8 mouse cellular contexts compared by ENCODE assay signal in genomic region chr5:122372878-122373277, GRCm38 (mm10). TPM values are rescaled to one million over a fixed set of nuclear protein-coding genes. Genes with fewer than 3 reads are reported as not detected.
DNase-seq lines count a peak whose midpoint lies in the region; ATAC-seq and TF ChIP-seq lines count a peak whose summit lies in the region.

No protein-coding gene starts in this region.

- H3K4me1 ChIP-seq in heart, embryonic 11.5 days (ENCODE audit: control insufficient read depth, insufficient read depth, low read length), result peaks cover 8% of the 10 kb centered on the region; the same call in 1 of the 2 replicates
- peaks cover 5 to 8% of the 10 kb centered on the region in 2 experiments; a peak in 3 of 4 replicates for H3K4me1 ChIP-seq in ES-E14 (ENCODE audit: control insufficient read depth in 2 of 2, insufficient read depth in 2 of 2, low read length in 2 of 2, poor library complexity in 1 of 2)
- H3K4me1 ChIP-seq in forebrain, embryonic 16.5 days (replicated peaks; ENCODE audit: control insufficient read depth, insufficient read depth, low read length), result peaks cover 23% of the 10 kb centered on the region
- H3K4me1 ChIP-seq in liver, embryonic 16.5 days (ENCODE audit: control insufficient read depth, low read depth, low read length), result peaks cover 22% of the 10 kb centered on the region

- no peaks in the 10 kb centered on the region for H3K27me3 ChIP-seq in heart, embryonic 11.5 days (ENCODE audit: control insufficient read depth, insufficient read depth, low read length)
- no peaks in the 10 kb centered on the region for H3K27me3 ChIP-seq in forebrain, embryonic 16.5 days (replicated peaks; ENCODE audit: control insufficient read depth, insufficient read depth, low read length)
- H3K27me3 ChIP-seq in liver, embryonic 16.5 days (ENCODE audit: control insufficient read depth, insufficient read depth, low read depth, low read length), result no peaks in the 10 kb centered on the region

- ATAC-seq in heart, embryonic 11.5 days (replicated peaks; ENCODE audit: insufficient number of reproducible peaks, low FRiP score, low TSS enrichment), result no peak
- ATAC-seq in forebrain, embryonic 16.5 days, result no peak
- ATAC-seq in liver, embryonic 16.5 days (ENCODE audit: low read depth), result no peak

- H3K4me3 ChIP-seq in heart, embryonic 11.5 days (ENCODE audit: low read depth, low read length), result peak overlapping the region; percentile 71
- peak overlapping the region; percentile 78 to 82 for H3K4me3 ChIP-seq in ES-E14 (ENCODE audit: insufficient read depth in 1 of 2, low read depth in 1 of 2, low read length in 2 of 2, poor library complexity in 1 of 2, severe bottlenecking in 1 of 2)
- H3K4me3 ChIP-seq in forebrain, embryonic 16.5 days (replicated peaks; ENCODE audit: low read length), result peak overlapping the region; percentile 93
- H3K4me3 ChIP-seq in liver, embryonic 16.5 days (ENCODE audit: low read depth, low read length), result peak overlapping the region; percentile 88

- H3K36me3 ChIP-seq in heart, embryonic 11.5 days (ENCODE audit: control insufficient read depth, insufficient read depth, low read length), result peaks cover 8% of the 10 kb centered on the region
- peaks cover 8% of the 10 kb centered on the region for H3K36me3 ChIP-seq in ES-E14 (ENCODE audit: control insufficient read depth, insufficient read depth, low read length, poor library complexity, severe bottlenecking)
- H3K36me3 ChIP-seq in forebrain, embryonic 16.5 days (ENCODE audit: control insufficient read depth, insufficient read depth), result peaks cover 12% of the 10 kb centered on the region
- peaks cover 6% of the 10 kb centered on the region; the same call in 1 of the 2 replicates for H3K36me3 ChIP-seq in liver, embryonic 16.5 days (ENCODE audit: control insufficient read depth, insufficient read depth)

- peak overlapping the region; percentile 89 for H3K27ac ChIP-seq in heart, embryonic 11.5 days (ENCODE audit: low read depth, low read length)
- peak overlapping the region; percentile 45 for H3K27ac ChIP-seq in ES-E14 (ENCODE audit: insufficient read depth, low read depth, low read length, poor library complexity, severe bottlenecking)
- peak overlapping the region; percentile 89 for H3K27ac ChIP-seq in forebrain, embryonic 16.5 days (ENCODE audit: low read length)
- H3K27ac ChIP-seq in liver, embryonic 16.5 days (ENCODE audit: low read length), result peak overlapping the region; percentile 93

- H3K4me2 ChIP-seq in heart, embryonic 11.5 days, result peak overlapping the region; percentile 61
- H3K4me2 ChIP-seq in forebrain, embryonic 16.5 days (ENCODE audit: low read length), result peak overlapping the region; percentile 93
- H3K4me2 ChIP-seq in liver, embryonic 16.5 days (ENCODE audit: low read depth, low read length), result peak overlapping the region; percentile 88

- no peaks in the 10 kb centered on the region for H3K9me3 ChIP-seq in heart, embryonic 11.5 days (replicated peaks; ENCODE audit: control insufficient read depth, low read length)
- no peaks in the 10 kb centered on the region for H3K9me3 ChIP-seq in ES-E14 (ENCODE audit: control insufficient read depth, insufficient read depth, low read depth, low read length)
- no peaks in the 10 kb centered on the region for H3K9me3 ChIP-seq in forebrain, embryonic 16.5 days (ENCODE audit: control insufficient read depth, low read length)
- no peaks in the 10 kb centered on the region for H3K9me3 ChIP-seq in liver, embryonic 16.5 days (replicated peaks; ENCODE audit: control insufficient read depth, low read length)

- in situ Hi-C loops in ES-E14 (cut with MboI; ENCODE audit: low sequenced_read_pairs in 2 of 2, unreplicated experiment in 2 of 2), result no loop called here

- 8% methylated on average over 5 of the region's 5 CpGs for WGBS in heart, embryonic 11.5 days (ENCODE audit: insufficient replicate concordance)
- WGBS in forebrain, embryonic 16.5 days, result 10% methylated on average over 5 of the region's 5 CpGs
- WGBS in liver, embryonic 16.5 days (ENCODE audit: insufficient replicate concordance), result 1% methylated on average over 5 of the region's 5 CpGs

- intact Hi-C loops in left cerebral cortex, postnatal 36 days (cut with DNase I), result loop anchor here (1.0 kb wide), 1 partner anchor 19 kb away; the partner anchor contains the start of genes Rad9b and Vps29

- H3K9ac ChIP-seq in heart, embryonic 11.5 days (ENCODE audit: low read depth, low read length), result peak overlapping the region; percentile 82
- peak overlapping the region; percentile 85 for H3K9ac ChIP-seq in ES-E14 (ENCODE audit: insufficient read depth, low read depth, low read length, poor library complexity, severe bottlenecking)
- H3K9ac ChIP-seq in forebrain, embryonic 16.5 days (replicated peaks; ENCODE audit: low read depth, low read length), result peak overlapping the region; percentile 86
- H3K9ac ChIP-seq in liver, embryonic 16.5 days (ENCODE audit: low read depth, low read length), result peak overlapping the region; percentile 81

- no peak for DNase-seq in heart, adult 8-10 months (ENCODE audit: low spot score)
- DNase-seq in ES-E14 (ENCODE audit: low read depth, low spot score), result no peak
- DNase-seq in left cerebral cortex, postnatal 36 days (ENCODE audit: low spot score in 2 of 2), result no peak
- DNase-seq in urinary bladder, postnatal 14 days (ENCODE audit: low spot score), result no peak
- DNase-seq in thymus, postnatal 4 days, result no peak

TF ChIP-seq in ES-E14, 5 proteins besides CTCF, POLR2A, EP300 and RAD21:
- TF ChIP-seq ZC3H11A (IDR thresholded peaks at IDR 0.05; ENCODE audit: borderline replicate concordance, low read depth, low read length), result no peak
- no peak for TF ChIP-seq HCFC1 (IDR thresholded peaks at IDR 0.05; ENCODE audit: borderline replicate concordance, insufficient read depth, low read length)
- no peak for TF ChIP-seq CHD2 (IDR thresholded peaks at IDR 0.05; ENCODE audit: low read depth, low read length)
- TF ChIP-seq MAFK (IDR thresholded peaks at IDR 0.05; ENCODE audit: insufficient read depth, low read depth, low read length), result no peak
- TF ChIP-seq ZNF384 (IDR thresholded peaks at IDR 0.05; ENCODE audit: low read depth, low read length), result no peak

RNA-seq across cellular contexts. Expression of gene Fam216a, which starts 0.7 kb away (rescaled TPM):
- polyA plus RNA-seq in heart, embryonic 11.5 days (2014; fragmentation: Nextera tagmentation; extraction: Ambion mirVana), result 67.4 TPM in 2 replicates
- 10 to 100 TPM; 11.6 to 14.3 (median 12.7) TPM for total RNA-seq in heart, adult 8-10 months (2022)
- 20.0 and 32.7 TPM in 2 replicates for total RNA-seq in ES-E14 (2012; rRNA removed)
- polyA plus RNA-seq in forebrain, embryonic 16.5 days (2015; fragmentation: Nextera tagmentation; extraction: Ambion mirVana), result 122 and 124 TPM in 2 replicates
- polyA plus RNA-seq in liver, embryonic 16.5 days (2015; fragmentation: Nextera tagmentation; extraction: Ambion mirVana), result 13.7 and 14.1 TPM in 2 replicates
- 10 to 100 TPM; 69.7 to 73.1 TPM for total RNA-seq in left cerebral cortex, postnatal 36 days (2021)

RNA-seq across cellular contexts. Expression of gene Gpn3, which starts 1.2 kb away (rescaled TPM):
- 63.1 and 67.2 TPM in 2 replicates for polyA plus RNA-seq in heart, embryonic 11.5 days (2014; fragmentation: Nextera tagmentation; extraction: Ambion mirVana)
- 10 to 100 TPM; 25.3 to 32.1 (median 30.4) TPM for total RNA-seq in heart, adult 8-10 months (2022)
- total RNA-seq in ES-E14 (2012; rRNA removed), result 101 and 105 TPM in 2 replicates
- 50.0 and 57.0 TPM in 2 replicates for polyA plus RNA-seq in forebrain, embryonic 16.5 days (2015; fragmentation: Nextera tagmentation; extraction: Ambion mirVana)
- 46.8 and 52.8 TPM in 2 replicates for polyA plus RNA-seq in liver, embryonic 16.5 days (2015; fragmentation: Nextera tagmentation; extraction: Ambion mirVana)
- 10 to 100 TPM; 24.4 to 25.7 TPM for total RNA-seq in left cerebral cortex, postnatal 36 days (2021)

RNA-seq across cellular contexts. Expression of gene Vps29, which starts 18.7 kb away (rescaled TPM):
- 241 and 245 TPM in 2 replicates for polyA plus RNA-seq in heart, embryonic 11.5 days (2014; fragmentation: Nextera tagmentation; extraction: Ambion mirVana)
- 100 to 1,000 TPM in 2 of 4 experiments, 10 to 100 TPM in 2; 91.9 to 113 (median 101) TPM for total RNA-seq in heart, adult 8-10 months (2022)
- total RNA-seq in ES-E14 (2012; rRNA removed), result 101 and 135 TPM in 2 replicates
- polyA plus RNA-seq in forebrain, embryonic 16.5 days (2015; fragmentation: Nextera tagmentation; extraction: Ambion mirVana), result 264 and 288 TPM in 2 replicates
- polyA plus RNA-seq in liver, embryonic 16.5 days (2015; fragmentation: Nextera tagmentation; extraction: Ambion mirVana), result 95.1 and 104 TPM in 2 replicates
- 100 to 1,000 TPM; 185 to 191 TPM for total RNA-seq in left cerebral cortex, postnatal 36 days (2021)

RNA-seq across cellular contexts. Expression of gene Arpc3, which starts 18.8 kb away (rescaled TPM):
- polyA plus RNA-seq in heart, embryonic 11.5 days (2014; fragmentation: Nextera tagmentation; extraction: Ambion mirVana), result 39.3 and 81.8 TPM in 2 replicates
- total RNA-seq in heart, adult 8-10 months (2022), result 10 to 100 TPM; 84.9 to 93.6 (median 88.1) TPM
- total RNA-seq in ES-E14 (2012; rRNA removed), result 135 and 165 TPM in 2 replicates
- 161 and 219 TPM in 2 replicates for polyA plus RNA-seq in forebrain, embryonic 16.5 days (2015; fragmentation: Nextera tagmentation; extraction: Ambion mirVana)
- polyA plus RNA-seq in liver, embryonic 16.5 days (2015; fragmentation: Nextera tagmentation; extraction: Ambion mirVana), result 85.4 and 105 TPM in 2 replicates
- total RNA-seq in left cerebral cortex, postnatal 36 days (2021), result 100 to 1,000 TPM; 211 to 225 TPM

RNA-seq across cellular contexts. Expression of gene Rad9b, which starts 18.8 kb away (rescaled TPM):
- 4.5 and 5.0 TPM in 2 replicates for polyA plus RNA-seq in heart, embryonic 11.5 days (2014; fragmentation: Nextera tagmentation; extraction: Ambion mirVana)
- total RNA-seq in heart, adult 8-10 months (2022), result 1 to 10 TPM in 3 of 4 experiments, under 1 TPM in 1; 0.89 to 1.9 (median 1.3) TPM
- 20.5 and 23.9 TPM in 2 replicates for total RNA-seq in ES-E14 (2012; rRNA removed)
- 19.2 and 19.7 TPM in 2 replicates for polyA plus RNA-seq in forebrain, embryonic 16.5 days (2015; fragmentation: Nextera tagmentation; extraction: Ambion mirVana)
- 2.5 and 2.6 TPM in 2 replicates for polyA plus RNA-seq in liver, embryonic 16.5 days (2015; fragmentation: Nextera tagmentation; extraction: Ambion mirVana)
- 1 to 10 TPM; 2.8 to 4.6 TPM for total RNA-seq in left cerebral cortex, postnatal 36 days (2021)
